Mouse (Mus musculus) brain, adult 10 weeks (tissue): ENCODE data around the gene Mup5. TPM values are rescaled to one million over a fixed set of nuclear protein-coding genes. Genes with fewer than 3 reads are reported as not detected.

Source experiments
- polyA plus RNA-seq: library from polyadenylated mRNA; stranded (reverse); fragments of 350-450 nt; fragmentation: Illumina TruSeq; extraction: RNeasy Lipid Tissue Mini Kit (QIAGEN cat#74804); gene quantifications from one replicate; pipeline ENCODE4 v1.2.3, GENCODE M21; 2015; ENCODE audit warnings: low read depth, low replicate concordance

The Mup5 gene
- 0.91 TPM for polyA plus RNA-seq

DNA sequence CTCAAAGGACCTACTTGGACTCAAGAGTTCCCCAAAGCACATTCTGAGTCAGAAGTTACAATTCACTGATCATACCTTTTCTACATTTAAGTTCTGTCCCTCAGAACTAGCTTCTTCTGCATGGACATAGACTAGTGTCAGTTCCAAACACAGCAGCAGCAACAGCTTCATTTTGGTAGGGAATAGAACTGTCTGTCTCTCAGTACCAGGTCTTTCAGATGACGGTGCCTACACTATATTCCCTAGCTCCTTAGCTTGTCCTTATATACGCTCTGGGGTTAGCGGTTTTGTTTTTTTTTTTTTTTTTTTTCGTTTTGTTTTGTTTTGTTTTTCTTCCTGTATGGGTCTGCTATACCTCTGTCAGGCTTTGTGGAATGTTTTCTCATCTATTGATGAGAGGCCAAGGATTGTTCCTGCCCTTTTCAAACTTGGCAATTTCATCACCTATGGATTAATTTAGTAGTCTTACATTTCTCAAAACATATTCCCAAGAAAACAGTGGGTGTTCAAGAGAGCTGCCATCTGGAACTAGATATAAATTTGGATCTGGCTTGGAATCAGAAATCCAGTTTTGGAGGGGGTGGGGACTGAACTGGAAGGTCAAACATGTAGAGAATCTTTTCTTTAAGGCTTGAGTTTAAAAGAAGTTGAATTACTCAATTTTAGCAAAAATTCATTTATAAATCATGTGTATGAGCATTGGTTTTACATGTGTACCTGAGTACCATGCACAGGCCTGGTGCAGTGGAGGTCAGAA is at the start of gene Mup5:
Mup5 (minus strand) TSS at position 282 of the 757 bp plus-strand sequence.

DNA sequence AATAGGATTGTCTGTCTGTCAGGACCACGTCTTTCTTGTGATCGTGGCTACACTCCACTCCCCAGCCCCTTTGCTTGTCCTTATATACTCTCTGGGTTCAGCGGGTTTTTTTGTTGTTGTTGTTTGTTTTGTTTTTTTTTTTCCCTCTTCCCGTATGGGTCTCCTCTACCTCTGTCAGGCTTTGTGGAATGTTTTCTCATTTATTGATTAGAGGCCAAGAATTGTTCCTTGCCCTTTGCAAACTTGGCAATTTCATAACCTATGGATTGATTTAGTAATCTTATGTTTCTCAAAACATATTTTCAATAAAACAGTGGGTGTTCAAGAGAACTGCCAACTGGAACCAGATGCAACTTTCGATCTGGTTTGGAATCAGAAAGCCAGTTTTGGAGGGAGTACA is 52.9 kb downstream of the Mup5 start, which contains the start of gene Mup19:
Mup19 (minus strand) TSS at position 101 of the 400 bp plus-strand sequence.

Other genes with a start within 250 kb of the Mup5 start
- not detected for gene Mup17, start 239.4 kb downstream of the Mup5 start, polyA plus RNA-seq
- gene Mup18, start 161.1 kb downstream of the Mup5 start, polyA plus RNA-seq: not detected
- not detected for gene Mup19, start 53.0 kb downstream of the Mup5 start, polyA plus RNA-seq
- gene Mup20, start 218.9 kb upstream of the Mup5 start, polyA plus RNA-seq: 0.54 TPM